Mouse (Mus musculus) intestine, embryonic 14.5 days (tissue): ENCODE measurements around the gene Dync1i2. TPM values are rescaled to one million over a fixed set of nuclear protein-coding genes. Genes with fewer than 3 reads are reported as not detected.

ENCODE experiments used
- ATAC-seq: fragments of 200-750 bp; cut with Nextera tagmentation; replicated peaks from 2 replicates; pipeline ENCODE4 v1.8.0; 2017; ENCODE audit warnings: low read depth, moderate number of reproducible peaks, moderate TSS enrichment, moderate library complexity; ENCODE audit not compliant: low FRiP score, low TSS enrichment
- DNase-seq: peaks from one replicate; pipeline ENCODE4 v3.0.0-alpha.2; 2018; ENCODE audit warnings: low spot score
- H3K27ac ChIP-seq: fragments of 300-500 bp; sonication (generic); 2 replicates; pipeline ENCODE4 v1.5.1; 2014; ENCODE audit warnings: low read depth, mild to moderate bottlenecking, control low read depth
- H3K27me3 ChIP-seq: fragments of 300-500 bp; sonication (generic); replicated peaks from 2 replicates; pipeline ENCODE4 v1.6.1; 2014; ENCODE audit warnings: low read length, control low read depth; ENCODE audit not compliant: control insufficient read depth, insufficient read depth
- H3K36me3 ChIP-seq: fragments of 300-500 bp; sonication (generic); 2 replicates; pipeline ENCODE4 v1.6.1; 2014; ENCODE audit warnings: low read length, control low read depth; ENCODE audit not compliant: control insufficient read depth, insufficient read depth
- H3K4me1 ChIP-seq: fragments of 300-500 bp; sonication (generic); replicated peaks from 2 replicates; pipeline ENCODE4 v1.6.1; 2014; ENCODE audit warnings: low read length, control low read depth, mixed read lengths; ENCODE audit not compliant: control insufficient read depth, insufficient read depth
- H3K4me2 ChIP-seq: fragments of 300-500 bp; sonication (generic); 2 replicates; pipeline ENCODE4 v1.6.1; 2014; ENCODE audit warnings: low read length
- H3K4me3 ChIP-seq: fragments of 300-500 bp; sonication (generic); 2 replicates; pipeline ENCODE4 v1.5.1; 2014; ENCODE audit warnings: low read depth, low read length, control low read depth, mixed read lengths
- H3K9ac ChIP-seq: fragments of 300-500 bp; sonication (generic); 2 replicates; pipeline ENCODE4 v1.6.1; 2014; ENCODE audit warnings: mild to moderate bottlenecking, low read length
- H3K9me3 ChIP-seq: fragments of 300-500 bp; sonication (generic); 2 replicates; pipeline ENCODE4 v1.6.1; 2016; ENCODE audit warnings: low read length, control low read depth; ENCODE audit not compliant: control insufficient read depth
- WGBS: fragments of 180-500 bp; shearing (Covaris S2); extraction: QIAGEN DNeasy Blood & Tissue Kit; methylation state at CpG from one replicate; pipeline ENCODE4 v1.1.7; 2014; 5-methylcytosine and 5-hydroxymethylcytosine counted together
- polyA plus RNA-seq: library from polyadenylated mRNA; unstranded; fragments of >200 nt; fragmentation: Nextera tagmentation; extraction: Ambion mirVana; gene quantifications from 2 replicates; pipeline ENCODE4 v1.2.1, GENCODE M21; 2014

The Dync1i2 gene
- polyA plus RNA-seq, 1 experiment from 2014 or later: 95.9 TPM

DNA sequence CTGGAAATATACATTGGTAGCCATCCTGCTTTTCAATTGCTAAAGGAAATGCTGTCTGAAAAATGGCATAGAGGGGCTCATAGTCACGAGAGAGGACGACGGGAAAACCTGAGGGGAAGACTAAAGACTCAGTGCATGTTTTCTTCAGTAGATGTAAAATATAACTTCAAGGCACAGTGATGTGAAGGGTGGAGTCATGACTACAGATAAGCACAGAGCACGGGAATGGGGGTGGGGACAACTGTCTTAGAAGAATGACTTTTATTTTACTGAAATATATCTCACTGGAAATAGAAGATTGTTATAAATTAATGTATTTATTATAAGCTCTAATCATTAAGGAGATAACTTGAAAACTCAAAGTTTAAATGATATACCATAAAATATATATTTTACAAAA lies 58.6 kb downstream of the Dync1i2 start:
- Histone ChIP-seq H3K9ac (no peak overlapping the region), H3K27ac (no peak overlapping the region), H3K4me2 (no peak overlapping the region), H3K9me3 (no peaks in the 10 kb centered on the region), H3K36me3 (peaks cover 18% of the 10 kb centered on the region), H3K4me1 (no peaks in the 10 kb centered on the region), H3K27me3 (no peaks in the 10 kb centered on the region), H3K4me3 (no peak overlapping the region)
- DNase-seq: no peak
- 68% methylated on average over 4 of the region's 4 CpGs for WGBS
- no peak for ATAC-seq

GRCm38 (mm10) chr2:71273955-71274679 lies 62.6 kb downstream of the Dync1i2 start:
- peak; percentile 63 for DNase-seq
- H3K27ac ChIP-seq: 0 out of 2 replicates have a peak overlapping the region, but pooled peaks have one; percentile 11
- H3K4me2 ChIP-seq: peak overlapping the region; percentile 31
- no peak for ATAC-seq
- H3K4me1 ChIP-seq: no peaks in the 10 kb centered on the region
- WGBS: 48% methylated on average over 23 of the region's 23 CpGs
- no peak overlapping the region for H3K9ac ChIP-seq
- no peaks in the 10 kb centered on the region for H3K27me3 ChIP-seq
- H3K36me3 ChIP-seq: no peaks in the 10 kb centered on the region; the same call in 1 of the 2 replicates
- no peaks in the 10 kb centered on the region for H3K9me3 ChIP-seq
- peak overlapping the region; percentile 11; the same call in 1 of the 2 replicates for H3K4me3 ChIP-seq

DNA sequence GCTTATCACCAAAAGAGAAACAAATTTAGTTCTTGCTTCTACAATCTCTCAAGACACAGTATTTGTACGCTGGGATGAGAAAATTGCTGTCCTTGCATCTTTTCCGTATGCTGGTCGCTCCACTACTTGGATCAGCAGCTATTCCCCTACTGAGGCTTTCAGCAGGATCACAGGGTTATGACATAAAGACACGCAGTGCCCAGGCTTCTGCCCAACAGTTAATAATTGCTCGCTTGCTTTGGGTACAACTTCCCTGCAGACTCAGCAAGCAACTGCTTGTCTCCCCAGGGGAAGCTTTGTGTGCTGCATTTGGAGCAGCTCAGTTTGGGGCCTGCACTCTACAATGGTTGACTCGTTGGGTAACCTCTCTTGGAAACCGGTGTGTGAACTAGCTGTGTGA lies 64.2 kb downstream of the Dync1i2 start:
- Histone ChIP-seq H3K27me3 (no peaks in the 10 kb centered on the region), H3K36me3 (no peaks in the 10 kb centered on the region; the same call in 1 of the 2 replicates), H3K9ac (no peak overlapping the region), H3K9me3 (no peaks in the 10 kb centered on the region), H3K27ac (no peak overlapping the region), H3K4me3 (no peak overlapping the region), H3K4me2 (no peak overlapping the region), H3K4me1 (no peaks in the 10 kb centered on the region)
- 88% methylated on average over 7 of the region's 7 CpGs for WGBS
- DNase-seq: no peak
- ATAC-seq: no peak

GRCm38 (mm10) chr2:71278791-71279775 lies 67.6 kb downstream of the Dync1i2 start:
- H3K4me2 ChIP-seq: no peak overlapping the region
- DNase-seq (no peak), ATAC-seq (no peak)
- H3K4me1 ChIP-seq: no peaks in the 10 kb centered on the region
- 78% methylated on average over 23 of the region's 23 CpGs for WGBS
- no peak overlapping the region for H3K27ac ChIP-seq
- H3K4me3 ChIP-seq: no peak overlapping the region
- no peaks in the 10 kb centered on the region for H3K9me3 ChIP-seq
- no peaks in the 10 kb centered on the region for H3K27me3 ChIP-seq
- no peak overlapping the region for H3K9ac ChIP-seq
- H3K36me3 ChIP-seq: peaks cover 9% of the 10 kb centered on the region

GRCm38 (mm10) chr2:71281981-71282380 lies 70.5 kb downstream of the Dync1i2 start:
- H3K4me1 ChIP-seq: no peaks in the 10 kb centered on the region
- H3K9me3 ChIP-seq: no peaks in the 10 kb centered on the region
- no peak overlapping the region for H3K27ac ChIP-seq
- WGBS: 83% methylated on average over 1 of the region's 1 CpGs
- H3K27me3 ChIP-seq: no peaks in the 10 kb centered on the region
- H3K9ac ChIP-seq: no peak overlapping the region
- no peak overlapping the region for H3K4me2 ChIP-seq
- H3K36me3 ChIP-seq: peaks cover 9% of the 10 kb centered on the region
- DNase-seq (no peak), ATAC-seq (no peak)
- no peak overlapping the region for H3K4me3 ChIP-seq

DNA sequence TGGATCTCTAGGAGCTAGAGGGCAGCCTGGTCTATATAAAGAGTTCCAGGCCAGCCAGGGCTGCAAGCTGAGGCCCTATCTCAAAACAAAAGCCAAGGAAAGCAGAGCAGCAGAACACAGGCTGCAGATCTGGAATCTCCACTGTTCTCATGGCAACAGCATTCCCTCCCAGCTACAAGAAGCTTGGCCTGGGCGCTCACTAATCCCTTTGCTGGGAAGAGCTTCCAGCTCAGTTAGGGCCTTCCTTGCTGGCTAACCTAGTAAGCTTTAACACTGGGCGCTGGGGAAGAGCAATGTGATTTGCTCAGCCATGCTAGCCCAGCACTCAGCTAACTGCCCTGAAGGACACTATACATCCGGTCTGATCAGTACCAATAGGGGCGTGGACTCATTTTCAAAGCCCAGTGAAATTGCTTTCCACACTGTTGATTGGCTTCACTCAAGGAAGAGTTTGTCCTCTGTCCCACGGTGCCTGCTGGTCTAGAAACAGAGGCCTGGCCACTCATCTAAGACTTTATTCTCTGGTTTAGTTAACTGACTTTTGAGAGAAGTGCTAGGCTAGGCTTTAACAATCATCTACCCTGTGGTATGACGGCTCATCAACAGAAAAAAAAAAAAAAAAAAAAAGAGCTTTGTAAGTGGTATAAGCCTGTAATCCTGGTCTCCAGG lies 78.7 kb downstream of the Dync1i2 start:
- no peak overlapping the region for H3K9ac ChIP-seq
- H3K27ac ChIP-seq: no peak overlapping the region

GRCm38 (mm10) chr2:71291566-71291965 lies 80.1 kb downstream of the Dync1i2 start:
- no peak for ATAC-seq
- Histone ChIP-seq H3K27ac (no peak overlapping the region), H3K27me3 (no peaks in the 10 kb centered on the region), H3K4me1 (no peaks in the 10 kb centered on the region), H3K9me3 (no peaks in the 10 kb centered on the region), H3K4me2 (no peak overlapping the region), H3K4me3 (no peak overlapping the region), H3K36me3 (no peaks in the 10 kb centered on the region), H3K9ac (no peak overlapping the region)
- DNase-seq: no peak
- 56% methylated on average over 5 of the region's 5 CpGs for WGBS

More for the DNA sequence above, 78.7 kb downstream of the Dync1i2 start:
- no peak overlapping the region for H3K4me3 ChIP-seq
- H3K4me1 ChIP-seq: no peaks in the 10 kb centered on the region
- H3K36me3 ChIP-seq: no peaks in the 10 kb centered on the region
- DNase-seq: no peak
- 50% methylated on average over 6 of the region's 6 CpGs for WGBS
- H3K4me2 ChIP-seq: no peak overlapping the region
- H3K27me3 ChIP-seq: no peaks in the 10 kb centered on the region
- no peak for ATAC-seq
- H3K9me3 ChIP-seq: no peaks in the 10 kb centered on the region

- H3K4me1 ChIP-seq: no peaks in the 10 kb centered on the region
- H3K36me3 ChIP-seq: peaks cover 6% of the 10 kb centered on the region; the same call in 1 of the 2 replicates
- H3K4me2 ChIP-seq: no peak overlapping the region
- DNase-seq (no peak), ATAC-seq (no peak)
- 52% methylated on average over 3 of the region's 3 CpGs for WGBS
- no peak overlapping the region for H3K27ac ChIP-seq
- no peak overlapping the region for H3K4me3 ChIP-seq
- no peaks in the 10 kb centered on the region for H3K27me3 ChIP-seq
- no peaks in the 10 kb centered on the region for H3K9me3 ChIP-seq
- no peak overlapping the region for H3K9ac ChIP-seq
These were observed 82.5 kb downstream of the Dync1i2 start for GRCm38 (mm10) chr2:71293983-71294382.
